Mouse (Mus musculus) megakaryocyte progenitor cell, adult 5-6 weeks (primary cell): ENCODE results near the gene Tgm4. TPM values are rescaled to one million over a fixed set of nuclear protein-coding genes. Genes with fewer than 3 reads are reported as not detected.
A peak's percentile ranks its signal among the peaks of the same experiment; 100 is the strongest.

Experiments used
- ATAC-seq: replicated peaks from 2 replicates; pipeline ENCODE4 v1.8.0; 2016; ENCODE audit warnings: mild to moderate bottlenecking, moderate TSS enrichment, inconsistent platforms; ENCODE audit not compliant: poor library complexity
- total RNA-seq, 2 experiments: library from RNA; stranded (forward) in 1 of 2; stranded (reverse) in 1 of 2; fragments of 157-497, 149-512 nt in 1 of 2; fragments of 200-1000 nt in 1 of 2; gene quantifications; 2 replicates each; pipeline versions ENCODE4 v1.2.3 to v1.2.4; 2015 to 2017

Tgm4 gene
- total RNA-seq, 2 experiments from 2014 or later = 0.04 TPM; not detected in 1

DNA sequence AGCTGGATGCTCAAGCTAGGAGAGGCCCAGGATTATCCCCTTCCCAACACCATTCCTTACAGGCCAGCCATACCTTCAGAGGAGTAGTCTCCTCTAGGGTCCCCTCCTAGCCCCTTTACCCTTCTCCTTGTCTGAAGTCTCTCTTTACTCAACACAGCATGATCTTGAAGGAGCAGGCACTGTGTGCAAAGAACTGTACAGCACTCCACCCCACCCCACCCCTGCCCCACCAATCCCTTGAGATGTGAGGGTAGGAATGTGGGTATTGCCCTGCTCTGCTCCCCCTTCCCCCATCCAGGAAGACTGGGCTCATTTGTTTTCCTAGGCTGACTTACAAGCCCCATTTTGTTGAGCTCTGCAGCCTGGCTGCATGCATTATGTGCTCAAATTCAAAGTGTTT lies 69.8 kb downstream of the Tgm4 start:
- no peak for ATAC-seq

DNA sequence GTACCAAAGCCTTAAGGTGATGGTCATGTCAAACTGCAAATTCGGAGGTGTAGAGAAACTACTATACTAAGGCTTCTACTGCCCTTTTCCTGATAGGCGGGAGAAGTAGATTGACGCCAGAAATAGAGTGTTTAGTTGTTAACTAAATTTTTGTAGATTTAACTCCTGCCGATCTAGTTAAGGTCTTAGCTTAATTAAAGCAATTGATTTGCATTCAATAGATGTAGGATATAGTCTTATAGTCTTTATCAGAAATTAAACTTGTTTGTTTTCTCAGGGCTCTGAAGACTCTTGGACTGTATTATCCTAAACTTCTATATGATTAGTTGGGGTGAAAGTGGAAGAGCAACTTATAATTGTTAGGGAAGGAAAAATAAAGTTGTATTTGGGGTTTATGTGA lies 72.7 kb downstream of the Tgm4 start:
- ATAC-seq = peak; percentile 78

GRCm38 (mm10) chr9:123109188-123109587 lies 74.7 kb downstream of the Tgm4 start:
- ATAC-seq = no peak

DNA sequence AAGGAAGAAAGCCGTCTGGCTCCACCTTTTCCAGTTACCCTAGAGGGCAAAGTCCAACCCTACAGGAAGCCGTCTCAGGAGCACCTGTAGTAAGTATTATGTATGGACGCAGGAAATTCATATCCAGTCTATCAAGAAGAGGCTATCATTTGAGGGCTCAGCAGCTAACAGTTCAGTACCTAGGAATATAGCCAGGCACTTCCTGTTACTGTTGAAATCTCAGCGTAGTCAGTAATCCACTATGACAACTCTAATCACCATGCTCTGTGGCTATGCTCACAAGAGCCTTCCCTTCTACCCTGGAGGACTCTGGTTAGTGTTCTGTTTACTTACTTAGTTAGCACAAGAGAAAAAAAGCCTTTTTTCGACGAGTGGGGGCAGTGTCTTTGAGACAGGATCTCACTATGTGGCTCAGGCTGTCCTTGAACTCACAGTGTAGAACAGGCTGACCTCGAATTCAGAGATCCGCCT lies 77.3 kb downstream of the Tgm4 start:
- no peak; the same call in 1 of the 2 replicates for ATAC-seq

- ATAC-seq = peak; percentile 88
Observed at GRCm38 (mm10) chr9:123112805-123113521, 78.4 kb downstream of the Tgm4 start, which contains the start of the genes Zdhhc3 and Exosc7. TSS of gene Zdhhc3 (minus strand) at chr9:123113205. TSS of gene Exosc7 (plus strand) at chr9:123113215.

- no peak for ATAC-seq
Observed at GRCm38 (mm10) chr9:123113931-123114330, 79.4 kb downstream of the Tgm4 start.

- ATAC-seq = no peak
Observed at GRCm38 (mm10) chr9:123115566-123115965, 81.0 kb downstream of the Tgm4 start.

Other genes with a start within 250 kb of the Tgm4 start
- 4.0 and 4.9 TPM in 2 replicates for gene Tcaim, start 229.2 kb upstream of the Tgm4 start, total RNA-seq (2015)
- 6.8 and 8.3 TPM in 2 replicates for gene Tcaim, start 229.2 kb upstream of the Tgm4 start, total RNA-seq (2017)
- not detected in 2 replicates for gene Gm35549, start 190.7 kb upstream of the Tgm4 start, total RNA-seq (2015)
- gene Gm35549, start 190.7 kb upstream of the Tgm4 start, total RNA-seq (2017) = not detected in 2 replicates
- 27.2 and 35.6 TPM in 2 replicates for gene Zfp445, start 168.7 kb upstream of the Tgm4 start, total RNA-seq (2015)
- 56.0 and 80.6 TPM in 2 replicates for gene Zfp445, start 168.7 kb upstream of the Tgm4 start, total RNA-seq (2017)
- 1.4 TPM in 2 replicates for gene Zkscan7, start 149.0 kb upstream of the Tgm4 start, total RNA-seq (2015)
- 1.6 and 2.2 TPM in 2 replicates for gene Zkscan7, start 149.0 kb upstream of the Tgm4 start, total RNA-seq (2017)
- 1.6 and 1.8 TPM in 2 replicates for gene Zfp105, start 111.7 kb upstream of the Tgm4 start, total RNA-seq (2015)
- gene Zfp105, start 111.7 kb upstream of the Tgm4 start, total RNA-seq (2017) = 1.5 and 2.2 TPM in 2 replicates
- 48.1 and 50.3 TPM in 2 replicates for gene 1110059G10Rik, start 83.7 kb upstream of the Tgm4 start, total RNA-seq (2015)
- gene 1110059G10Rik, start 83.7 kb upstream of the Tgm4 start, total RNA-seq (2017) = 18.7 and 23.9 TPM in 2 replicates
- 132 and 145 TPM in 2 replicates for gene Kif15, start 83.7 kb upstream of the Tgm4 start, total RNA-seq (2015)
- gene Kif15, start 83.7 kb upstream of the Tgm4 start, total RNA-seq (2017) = 343 and 401 TPM in 2 replicates
- gene Tmem42, start 13.4 kb upstream of the Tgm4 start, total RNA-seq (2015) = 12.7 and 15.7 TPM in 2 replicates
- 8.5 and 8.7 TPM in 2 replicates for gene Tmem42, start 13.4 kb upstream of the Tgm4 start, total RNA-seq (2017)
- 48.4 and 58.5 TPM in 2 replicates for gene Zdhhc3, start 78.5 kb downstream of the Tgm4 start, total RNA-seq (2015)
- gene Zdhhc3, start 78.5 kb downstream of the Tgm4 start, total RNA-seq (2017) = 46.8 and 48.4 TPM in 2 replicates
- 73.1 and 84.3 TPM in 2 replicates for gene Exosc7, start 78.5 kb downstream of the Tgm4 start, total RNA-seq (2015)
- gene Exosc7, start 78.5 kb downstream of the Tgm4 start, total RNA-seq (2017) = 99.3 and 118 TPM in 2 replicates
- gene Clec3b, start 116.2 kb downstream of the Tgm4 start, total RNA-seq (2015) = not detected in 2 replicates
- gene Clec3b, start 116.2 kb downstream of the Tgm4 start, total RNA-seq (2017) = not detected in 2 replicates
- gene Cdcp1, start 181.3 kb downstream of the Tgm4 start, total RNA-seq (2015) = 0.07 and 0.44 TPM in 2 replicates
- gene Cdcp1, start 181.3 kb downstream of the Tgm4 start, total RNA-seq (2017) = 0.17 and 0.30 TPM in 2 replicates
- gene Tmem158, start 226.0 kb downstream of the Tgm4 start, total RNA-seq (2015) = 0.54 and 0.62 TPM in 2 replicates
- gene Tmem158, start 226.0 kb downstream of the Tgm4 start, total RNA-seq (2017) = 0.47 and 0.54 TPM in 2 replicates